Mouse (Mus musculus) right cerebral cortex, postnatal 25 days (tissue): ENCODE data around the gene Kdm5b.

Experiments used
- DNase-seq: peaks from one replicate; pipeline ENCODE4 v3.0.0; 2022

The Kdm5b gene

GRCm38 (mm10) chr1:134551869-134552268 lies 8.1 kb upstream of the Kdm5b start:
- DNase-seq = no peak

- no peak for DNase-seq
Measured at GRCm38 (mm10) chr1:134552396-134552795, 7.6 kb upstream of the Kdm5b start.

GRCm38 (mm10) chr1:134555240-134555870 lies 4.6 kb upstream of the Kdm5b start:
- no peak for DNase-seq

GRCm38 (mm10) chr1:134555871-134556670 lies 3.9 kb upstream of the Kdm5b start:
- DNase-seq = peak; percentile 69

- DNase-seq = peak; percentile 96
Measured at GRCm38 (mm10) chr1:134556671-134557218, 3.2 kb upstream of the Kdm5b start.

GRCm38 (mm10) chr1:134558511-134558910 lies 1.5 kb upstream of the Kdm5b start:
- no peak for DNase-seq

- no peak for DNase-seq
Measured at GRCm38 (mm10) chr1:134559226-134559625, 745 bp upstream of the Kdm5b start.

GRCm38 (mm10) chr1:134560396-134560795 lies 425 bp downstream of the Kdm5b start:
- no peak for DNase-seq

- DNase-seq = peak; percentile 50
Measured at GRCm38 (mm10) chr1:134560801-134561769, 1.1 kb downstream of the Kdm5b start.

GRCm38 (mm10) chr1:134561770-134562143 lies 1.8 kb downstream of the Kdm5b start:
- no peak for DNase-seq

- DNase-seq = no peak
Measured at GRCm38 (mm10) chr1:134562457-134562856, 2.5 kb downstream of the Kdm5b start.

GRCm38 (mm10) chr1:134563726-134564125 lies 3.8 kb downstream of the Kdm5b start:
- no peak for DNase-seq

GRCm38 (mm10) chr1:134567511-134567910 lies 7.5 kb downstream of the Kdm5b start:
- no peak for DNase-seq

- no peak for DNase-seq
Measured at GRCm38 (mm10) chr1:134570171-134570570, 10.2 kb downstream of the Kdm5b start.

- DNase-seq = no peak
Measured at GRCm38 (mm10) chr1:134570631-134571030, 10.7 kb downstream of the Kdm5b start.

- no peak for DNase-seq
Measured at GRCm38 (mm10) chr1:134573300-134573931, 13.4 kb downstream of the Kdm5b start.

GRCm38 (mm10) chr1:134573932-134574315 lies 14.0 kb downstream of the Kdm5b start:
- DNase-seq = no peak

- no peak for DNase-seq
Measured at GRCm38 (mm10) chr1:134577384-134578120, 17.6 kb downstream of the Kdm5b start.

- DNase-seq = no peak
Measured at GRCm38 (mm10) chr1:134580796-134581195, 20.8 kb downstream of the Kdm5b start.

- no peak for DNase-seq
Measured at GRCm38 (mm10) chr1:134583560-134583959, 23.6 kb downstream of the Kdm5b start.

GRCm38 (mm10) chr1:134589676-134590075 lies 29.7 kb downstream of the Kdm5b start:
- DNase-seq = no peak

GRCm38 (mm10) chr1:134591773-134592172 lies 31.8 kb downstream of the Kdm5b start:
- DNase-seq = no peak
